Mouse (Mus musculus): ENCODE measurements at regions not wholly inside any gene's neighbourhood (a gene's known extent, or its start where the extent isn't known, plus 50 kb on each side); places are given as distances from the start of the nearest gene placed in this dataset.

DNA sequence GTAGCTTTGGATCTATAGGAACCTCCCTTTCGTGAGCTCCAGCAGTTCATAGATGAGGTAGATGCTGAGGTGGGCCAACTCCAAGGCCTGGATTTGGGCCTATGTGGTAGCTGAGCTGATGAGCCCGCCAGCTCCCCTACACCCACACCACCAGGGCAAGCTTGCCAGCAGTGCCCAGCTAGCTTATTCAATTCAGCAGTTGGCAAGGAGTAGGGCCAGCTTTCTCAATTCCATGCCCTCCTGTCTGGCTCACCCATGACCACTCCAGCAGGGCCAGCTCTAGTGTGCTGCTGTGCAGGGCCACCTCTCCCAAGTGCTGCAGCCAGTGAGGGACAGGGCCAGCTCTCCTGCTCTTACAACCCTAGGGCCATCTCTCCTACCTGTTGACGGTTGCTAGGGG, 97.1 kb upstream of the Tbc1d2b start:
- intact Hi-C loops (cut with DNase I), result no loop called here
- DNase-seq, result no peak

DNA sequence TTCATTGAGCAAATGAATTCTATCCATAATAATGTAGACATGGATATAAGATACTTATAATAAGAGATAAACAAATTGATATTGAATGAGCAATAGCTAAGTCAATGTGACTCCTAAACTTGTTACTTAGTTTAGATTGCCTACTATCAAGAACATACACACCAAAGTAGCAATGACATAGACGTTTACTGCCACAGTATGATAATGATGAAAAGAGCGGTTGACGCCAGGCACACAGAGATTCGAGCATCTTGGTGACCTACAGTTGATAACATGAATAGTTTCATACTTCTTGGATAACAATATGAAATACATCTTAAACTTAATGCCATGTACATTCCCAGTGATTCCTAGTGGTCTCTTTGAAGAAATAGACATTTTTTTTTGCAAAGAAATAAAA, 55.9 kb upstream of the Tbc1d2b start:
- no peak for DNase-seq
- intact Hi-C loops (cut with DNase I), result no loop called here
